Comparison of ENCODE assay signal across 30 mouse cellular contexts in the genomic region with DNA sequence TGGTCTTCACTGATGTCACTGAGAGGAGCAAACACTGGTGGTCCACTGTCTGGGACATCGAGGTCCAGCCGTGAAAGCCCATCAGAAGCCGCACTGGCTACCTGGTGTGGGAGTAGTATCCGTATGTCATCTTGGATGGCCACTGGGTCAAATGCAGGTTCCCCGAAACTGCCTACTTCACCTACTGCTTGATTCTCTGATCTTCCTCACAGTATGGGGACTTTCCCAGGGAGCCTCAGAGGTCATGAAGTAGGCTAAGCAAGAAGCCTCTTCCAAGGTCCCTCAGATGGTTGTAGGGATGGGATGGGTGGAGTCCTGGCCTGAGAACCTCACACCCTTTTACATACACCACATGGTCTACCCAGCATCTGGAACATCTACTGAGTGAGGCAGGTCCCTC. TPM values are rescaled to one million over a fixed set of nuclear protein-coding genes. Genes with fewer than 3 reads are reported as not detected.
A peak's percentile ranks its signal among the peaks of the same experiment; 100 is the strongest.
DNase-seq lines count a peak whose midpoint lies in the region; ATAC-seq and TF ChIP-seq lines count a peak whose summit lies in the region.
"Had no signal": no experiment of that assay in that cellular context is flagged by ENCODE, and none has a peak within 500 bp of the region (broad histone marks: within the 10 kb centered on the region; RNA-seq: fewer than 3 reads in every experiment).

No protein-coding gene starts in this region.

- H3K27ac ChIP-seq in bone marrow, adult 2 months (ENCODE audit: control insufficient read depth, insufficient read depth, low read depth, low read length, poor library complexity) = peak overlapping the region; percentile 23; the same call in 1 of the 2 replicates
- peak overlapping the region; percentile 94 for H3K27ac ChIP-seq in liver, embryonic 14.5 days
- H3K27ac ChIP-seq in liver, postnatal 0 days (ENCODE audit: low read depth) = peak overlapping the region; percentile 29; the same call in 1 of the 2 replicates
- H3K27ac ChIP-seq: forebrain, embryonic 10.5 days; forebrain, embryonic 13.5 days; heart, embryonic 13.5 days; hindbrain, embryonic 12.5 days; hindbrain, embryonic 15.5 days had no signal

- no peaks in the 10 kb centered on the region for H3K9me3 ChIP-seq in liver, embryonic 14.5 days (ENCODE audit: control insufficient read depth, low read length)
- H3K9me3 ChIP-seq in liver, postnatal 0 days (ENCODE audit: low read length) = no peaks in the 10 kb centered on the region
- H3K9me3 ChIP-seq: forebrain, embryonic 10.5 days; forebrain, embryonic 13.5 days; heart, embryonic 13.5 days; hindbrain, embryonic 12.5 days; hindbrain, embryonic 15.5 days had no signal

- intact Hi-C loops in heart, postnatal 10 days (cut with DNase I) = no loop called here

- DNase-seq in heart, adult 11 months = peak; percentile 90
- DNase-seq in heart, postnatal 10 days = no peak
- no peak for DNase-seq in liver, embryonic 14.5 days (ENCODE audit: low read depth in 3 of 3, low spot score in 3 of 3)
- DNase-seq in liver, postnatal 0 days = no peak
- DNase-seq in right cerebral cortex, adult 2 months (ENCODE audit: low spot score in 2 of 2) = no peak
- DNase-seq in right cerebral cortex, postnatal 10 days (ENCODE audit: low spot score in 2 of 2) = no peak
- DNase-seq: adrenal gland, postnatal 10 days; cerebellum, adult 11-12 months; cerebellum, adult 9-10 months; cerebellum, postnatal 14 days; gastrocnemius, postnatal 10 days; gastrocnemius, postnatal 36 days had no signal

- TF ChIP-seq POLR2A in bone marrow, adult 2 months (IDR thresholded peaks at IDR 0.05; ENCODE audit: borderline replicate concordance, control insufficient read depth, low read depth, low read length) = no peak

- H3K9ac ChIP-seq in liver, embryonic 14.5 days (replicated peaks) = peak overlapping the region; percentile 28; the same call in 1 of the 2 replicates
- 0 out of 2 replicates have a peak overlapping the region, but pooled peaks have one; percentile 16 for H3K9ac ChIP-seq in liver, postnatal 0 days (replicated peaks)
- H3K9ac ChIP-seq: forebrain, embryonic 13.5 days; heart, embryonic 13.5 days; hindbrain, embryonic 12.5 days; hindbrain, embryonic 15.5 days had no signal

- no peak for ATAC-seq in liver, embryonic 14.5 days (ENCODE audit: insufficient read depth)
- no peak for ATAC-seq in liver, postnatal 0 days
- no peak for ATAC-seq in inflammation-experienced regulatory T-cells, adult 6 months
- ATAC-seq: forebrain, embryonic 13.5 days; forebrain, embryonic 16.5 days had no signal

- no peak overlapping the region for H3K4me3 ChIP-seq in bone marrow, adult 2 months (replicated peaks; ENCODE audit: control insufficient read depth, low read depth, low read length)
- H3K4me3 ChIP-seq in liver, embryonic 14.5 days (ENCODE audit: insufficient read depth in 1 of 2, low read depth in 2 of 2, low read length in 2 of 2) = no peak overlapping the region
- H3K4me3 ChIP-seq in liver, postnatal 0 days (ENCODE audit: low read depth, low read length) = no peak overlapping the region
- H3K4me3 ChIP-seq: forebrain, embryonic 10.5 days; forebrain, embryonic 13.5 days; heart, embryonic 13.5 days; hindbrain, embryonic 12.5 days; hindbrain, embryonic 15.5 days had no signal

- H3K4me2 ChIP-seq in liver, embryonic 14.5 days (ENCODE audit: low read depth) = no peak overlapping the region
- H3K4me2 ChIP-seq in liver, postnatal 0 days (ENCODE audit: low read depth, low read length) = no peak overlapping the region
- H3K4me2 ChIP-seq: forebrain, embryonic 13.5 days; heart, embryonic 13.5 days; hindbrain, embryonic 12.5 days; hindbrain, embryonic 15.5 days had no signal

- peaks cover 94% of the 10 kb centered on the region for H3K36me3 ChIP-seq in liver, embryonic 14.5 days (replicated peaks; ENCODE audit: control insufficient read depth, insufficient read depth, low read depth)
- H3K36me3 ChIP-seq in liver, postnatal 0 days (replicated peaks; ENCODE audit: insufficient read depth, low read length) = peaks cover 85% of the 10 kb centered on the region

- TF ChIP-seq CTCF in bone marrow, adult 2 months (IDR thresholded peaks at IDR 0.05; ENCODE audit: control insufficient read depth, insufficient read depth, low read length) = no peak
- no peak for TF ChIP-seq CTCF in liver, embryonic 14.5 days (IDR thresholded peaks at IDR 0.05; ENCODE audit: low read depth)
- TF ChIP-seq CTCF in liver, postnatal 0 days (IDR thresholded peaks at IDR 0.05; ENCODE audit: low read depth) = no peak

- peaks cover 14% of the 10 kb centered on the region; the same call in 1 of the 2 replicates for H3K4me1 ChIP-seq in bone marrow, adult 2 months (ENCODE audit: control insufficient read depth, insufficient read depth, low read length)
- H3K4me1 ChIP-seq in liver, embryonic 14.5 days (replicated peaks; ENCODE audit: control insufficient read depth in 2 of 2, insufficient read depth in 2 of 2, low read length in 1 of 2) = peaks cover 55 to 72% of the 10 kb centered on the region in 2 experiments
- H3K4me1 ChIP-seq in liver, postnatal 0 days (ENCODE audit: insufficient read depth) = peaks cover 55% of the 10 kb centered on the region

- no peaks in the 10 kb centered on the region for H3K27me3 ChIP-seq in liver, embryonic 14.5 days (ENCODE audit: control insufficient read depth, insufficient read depth, low read length)
- H3K27me3 ChIP-seq in liver, postnatal 0 days (ENCODE audit: insufficient read depth, low read length) = no peaks in the 10 kb centered on the region
- H3K27me3 ChIP-seq: forebrain, embryonic 13.5 days; heart, embryonic 13.5 days; hindbrain, embryonic 12.5 days; hindbrain, embryonic 15.5 days had no signal

- TF ChIP-seq EP300 in liver, embryonic 14.5 days (IDR thresholded peaks at IDR 0.05; ENCODE audit: low read depth) = no peak
- TF ChIP-seq EP300 in liver, postnatal 0 days (IDR thresholded peaks at IDR 0.05; ENCODE audit: low read depth) = no peak

- 93% methylated on average over 5 of the region's 5 CpGs for WGBS in bone marrow, adult 2 months
- WGBS in liver, embryonic 14.5 days (ENCODE audit: insufficient replicate concordance) = 86% methylated on average over 5 of the region's 5 CpGs
- WGBS in liver, postnatal 0 days (ENCODE audit: insufficient replicate concordance) = 87% methylated on average over 5 of the region's 5 CpGs

RNA-seq across cellular contexts. Expression of a gene that starts 22.9 kb away (rescaled TPM):
- total RNA-seq in heart, postnatal 10 days (2021) = 10 to 100 TPM; 18.3 to 21.2 TPM
- 25.7 and 55.0 TPM in 2 replicates for polyA plus RNA-seq in bone marrow, adult 2 months (2011; ENCODE audit: insufficient read depth, insufficient read length, low replicate concordance, missing spikeins)
- 15.5 and 15.7 TPM in 2 replicates for polyA plus RNA-seq in liver, embryonic 14.5 days (2012; rRNA removed)
- polyA plus RNA-seq in liver, embryonic 14.5 days (2014; fragmentation: Nextera tagmentation; extraction: Ambion mirVana) = 21.5 and 24.2 TPM in 2 replicates
- 14.3 and 14.5 TPM in 2 replicates for polyA plus RNA-seq in liver, postnatal 0 days (2015; fragmentation: Nextera tagmentation; extraction: Ambion mirVana)
- 10 to 100 TPM; 44.8 to 84.9 (median 55.9) TPM for polyA plus RNA-seq in inflammation-experienced regulatory T-cells, adult 6 months (2017; shearing (Covaris generic))

RNA-seq across cellular contexts. Expression of a gene that starts 30.0 kb away (rescaled TPM):
- 1 to 10 TPM; 1.9 to 2.4 TPM for total RNA-seq in heart, postnatal 10 days (2021)
- 16.5 and 29.8 TPM in 2 replicates for polyA plus RNA-seq in bone marrow, adult 2 months (2011; ENCODE audit: insufficient read depth, insufficient read length, low replicate concordance, missing spikeins)
- polyA plus RNA-seq in liver, embryonic 14.5 days (2012; rRNA removed) = 10.8 and 11.9 TPM in 2 replicates
- 6.8 and 7.7 TPM in 2 replicates for polyA plus RNA-seq in liver, embryonic 14.5 days (2014; fragmentation: Nextera tagmentation; extraction: Ambion mirVana)
- 3.2 and 3.5 TPM in 2 replicates for polyA plus RNA-seq in liver, postnatal 0 days (2015; fragmentation: Nextera tagmentation; extraction: Ambion mirVana)
- polyA plus RNA-seq in inflammation-experienced regulatory T-cells, adult 6 months (2017; shearing (Covaris generic)) = 1 to 10 TPM in 2 of 3 experiments, under 1 TPM in 1; 0.32 to 7.4 (median 1.1) TPM
- total RNA-seq: adrenal gland, adult 18-20 months; gastrocnemius, adult 18-20 months; heart, adult 8-10 months; heart, postnatal 25 days had no signal

RNA-seq across cellular contexts. Expression of a gene that starts 37.0 kb away (rescaled TPM):
- under 1 TPM in 1 of 2 experiments, not detected in 1; 0.22 TPM for total RNA-seq in heart, postnatal 10 days (2021)
- 1.2 TPM in 1 of 2 replicates, not detected in the other for polyA plus RNA-seq in bone marrow, adult 2 months (2011; ENCODE audit: insufficient read depth, insufficient read length, low replicate concordance, missing spikeins)
- polyA plus RNA-seq in liver, embryonic 14.5 days (2012; rRNA removed) = 0.06 TPM in 1 of 2 replicates, not detected in the other
- not detected in 2 replicates for polyA plus RNA-seq in liver, embryonic 14.5 days (2014; fragmentation: Nextera tagmentation; extraction: Ambion mirVana)
- polyA plus RNA-seq in liver, postnatal 0 days (2015; fragmentation: Nextera tagmentation; extraction: Ambion mirVana) = not detected in 2 replicates
- not detected for polyA plus RNA-seq in inflammation-experienced regulatory T-cells, adult 6 months (2017; shearing (Covaris generic))
- total RNA-seq: ES-E14; gastrocnemius, adult 18-20 months; gastrocnemius, postnatal 10 days; gastrocnemius, postnatal 36 days; granulocyte monocyte progenitor cell, adult 5-6 weeks; heart, adult 8-10 months; heart, postnatal 25 days; hematopoietic stem cell, adult 5-6 weeks had no signal
- polyA plus RNA-seq: embryonic facial prominence, embryonic 11.5 days; embryonic facial prominence, embryonic 14.5 days; forebrain, embryonic 10.5 days; forebrain, embryonic 13.5 days; heart, embryonic 13.5 days; heart, embryonic 16.5 days; hindbrain, embryonic 12.5 days had no signal

Comparison
In these comparisons a context has a peak if more than half of its experiments do, and no peak if none do; other contexts are left out.
1. H3K27ac ChIP-seq: peak in every context shown above with its lines; median percentile 94 in liver, embryonic 14.5 days; 29 in liver, postnatal 0 days; 23 in bone marrow, adult 2 months.